Mouse (Mus musculus) right cerebral cortex, postnatal 36 days (tissue): ENCODE results near the gene Sorbs1.

ENCODE experiments used
- DNase-seq, 2 experiments: peaks; one replicate each; pipeline ENCODE4 v3.0.0; 2022; ENCODE audit warnings: low spot score in 2 of 2, mixed read lengths in 1 of 2

Gene Sorbs1

GRCm38 (mm10) chr19:40478161-40478575 lies 35.4 kb downstream of the Sorbs1 start:
- no peak for DNase-seq

GRCm38 (mm10) chr19:40477445-40477941 lies 36.1 kb downstream of the Sorbs1 start:
- no peak for DNase-seq

- no peak for DNase-seq
These were observed 37.1 kb downstream of the Sorbs1 start for GRCm38 (mm10) chr19:40476491-40476890.

- DNase-seq, result peak; percentile 71 to 78
These were observed 41.9 kb downstream of the Sorbs1 start for GRCm38 (mm10) chr19:40471526-40472245.

GRCm38 (mm10) chr19:40469792-40470191 lies 43.8 kb downstream of the Sorbs1 start:
- DNase-seq, result peak in 1 of 2 experiments; percentile 14

GRCm38 (mm10) chr19:40468308-40468707 lies 45.3 kb downstream of the Sorbs1 start:
- DNase-seq, result no peak

- DNase-seq, result no peak
These were observed 45.8 kb downstream of the Sorbs1 start for GRCm38 (mm10) chr19:40467810-40468209.

- no peak for DNase-seq
These were observed 48.2 kb downstream of the Sorbs1 start for GRCm38 (mm10) chr19:40465339-40465738.

GRCm38 (mm10) chr19:40464408-40464807 lies 49.2 kb downstream of the Sorbs1 start:
- no peak for DNase-seq

GRCm38 (mm10) chr19:40462892-40463291 lies 50.7 kb downstream of the Sorbs1 start:
- no peak for DNase-seq

GRCm38 (mm10) chr19:40462481-40462880 lies 51.1 kb downstream of the Sorbs1 start:
- DNase-seq, result no peak

- DNase-seq, result no peak
These were observed 51.9 kb downstream of the Sorbs1 start for GRCm38 (mm10) chr19:40461662-40462061.

GRCm38 (mm10) chr19:40460854-40461490 lies 52.6 kb downstream of the Sorbs1 start:
- DNase-seq, result no peak

GRCm38 (mm10) chr19:40459338-40459737 lies 54.2 kb downstream of the Sorbs1 start:
- DNase-seq, result no peak

- DNase-seq, result no peak
These were observed 54.8 kb downstream of the Sorbs1 start for GRCm38 (mm10) chr19:40458806-40459205.

GRCm38 (mm10) chr19:40455248-40455647 lies 58.3 kb downstream of the Sorbs1 start:
- DNase-seq, result no peak

- no peak for DNase-seq
These were observed 59.5 kb downstream of the Sorbs1 start for GRCm38 (mm10) chr19:40454096-40454495.

GRCm38 (mm10) chr19:40452201-40452600 lies 61.4 kb downstream of the Sorbs1 start:
- no peak for DNase-seq

- no peak for DNase-seq
These were observed 62.3 kb downstream of the Sorbs1 start for GRCm38 (mm10) chr19:40451307-40451706.

- DNase-seq, result peak in 1 of 2 experiments; percentile 41
These were observed 67.1 kb downstream of the Sorbs1 start for GRCm38 (mm10) chr19:40446525-40446924.

- DNase-seq, result no peak
These were observed 71.2 kb downstream of the Sorbs1 start for GRCm38 (mm10) chr19:40442377-40442776.

GRCm38 (mm10) chr19:40440951-40441350 lies 72.6 kb downstream of the Sorbs1 start:
- no peak for DNase-seq

- DNase-seq, result no peak
These were observed 74.7 kb downstream of the Sorbs1 start for GRCm38 (mm10) chr19:40438907-40439306.
